Mouse (Mus musculus): ENCODE results near the gene St3gal5. TPM values are rescaled to one million over a fixed set of nuclear protein-coding genes. Genes with fewer than 3 reads are reported as not detected.

St3gal5 gene
- total and polyA plus RNA-seq, 3 experiments, result 24.4 to 51.8 TPM; not detected in 1

DNA sequence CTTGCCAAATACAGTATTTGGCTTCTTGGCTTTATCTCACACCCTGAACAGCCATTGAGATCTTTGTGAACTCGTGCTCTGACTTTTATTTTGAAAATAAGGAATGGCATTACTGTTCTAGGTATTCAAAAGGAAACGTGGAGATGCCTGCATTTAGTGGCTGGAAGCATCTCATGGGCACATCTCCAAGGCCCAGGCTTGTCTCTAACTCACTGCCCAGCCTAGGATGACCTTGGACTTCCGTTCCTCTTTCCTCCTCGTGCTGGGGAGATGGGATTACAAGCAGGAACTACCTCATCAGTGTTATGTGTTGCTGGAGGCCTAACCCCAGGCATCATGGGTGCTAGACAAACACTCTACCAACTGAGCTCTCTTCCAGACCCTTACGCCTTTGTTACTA, 105.9 kb downstream of the St3gal5 start:
- Histone ChIP-seq H3K27ac (ENCODE audit: control insufficient read depth, low read depth, low read length) (no peak overlapping the region), H3K4me3 (ENCODE audit: control insufficient read depth in 1 of 2, insufficient read depth in 1 of 2, low read depth in 2 of 2, low read length in 2 of 2) (no peak overlapping the region), H3K9me3 (replicated peaks; ENCODE audit: insufficient read depth, low read length) (no peaks in the 10 kb centered on the region), H3K27me3 (ENCODE audit: control insufficient read depth in 1 of 2, insufficient read depth in 2 of 2, low read length in 2 of 2) (peaks cover 16 to 27% of the 10 kb centered on the region in 2 experiments), H3K36me3 (ENCODE audit: control insufficient read depth in 1 of 2, insufficient read depth in 2 of 2, low read length in 2 of 2) (no peaks in the 10 kb centered on the region), H3K9ac (ENCODE audit: control insufficient read depth, low read depth, low read length, poor library complexity, severe bottlenecking) (no peak overlapping the region), H3K79me2 (ENCODE audit: control insufficient read depth, insufficient read depth, low read length, poor library complexity) (no peaks in the 10 kb centered on the region), H3K4me1 (ENCODE audit: control insufficient read depth in 1 of 2, insufficient read depth in 2 of 2, low read length in 2 of 2) (no peaks in the 10 kb centered on the region)
- no peak for DNase-seq (ENCODE audit: low read depth, low spot score)
- TF ChIP-seq NELFE (IDR thresholded peaks at IDR 0.05; ENCODE audit: low read depth, low read length) (no peak), MAZ (IDR thresholded peaks at IDR 0.05; ENCODE audit: low read depth, low read length) (no peak), MXI1 (IDR thresholded peaks at IDR 0.05; ENCODE audit: low read depth, low read length) (no peak), CHD2 (IDR thresholded peaks at IDR 0.05; ENCODE audit: low read length) (no peak), NRF1 (IDR thresholded peaks at IDR 0.05; ENCODE audit: insufficient read depth, low read depth, low read length, poor library complexity, severe bottlenecking) (no peak), ETS1 (IDR thresholded peaks at IDR 0.05; ENCODE audit: low read depth, low read length) (no peak), CTCF (IDR thresholded peaks at IDR 0.05 in 2 of 3, conservative IDR thresholded peaks at IDR 0.05 in 1 of 3; ENCODE audit: control insufficient read depth in 1 of 3, insufficient read depth in 1 of 3, low read depth in 2 of 3, low read length in 3 of 3, poor library complexity in 1 of 3, severe bottlenecking in 1 of 3) (no peak), CHD1 (IDR thresholded peaks at IDR 0.05; ENCODE audit: low read depth, low read length) (no peak), TCF12 (IDR thresholded peaks at IDR 0.05; ENCODE audit: low read depth, low read length) (no peak), KAT2A (conservative IDR thresholded peaks at IDR 0.05; ENCODE audit: low read depth, low read length) (no peak)

Other genes with a start within 250 kb of the St3gal5 start
- 89.6 and 93.5 TPM in 2 replicates for gene Ptcd3, start 188.8 kb upstream of the St3gal5 start, total RNA-seq (2012; rRNA removed)
- gene Ptcd3, start 188.8 kb upstream of the St3gal5 start, polyA plus RNA-seq (2012; ENCODE audit: insufficient read depth in 1 of 2, insufficient read length in 2 of 2, low read depth in 1 of 2, low replicate concordance in 2 of 2, missing spikeins in 1 of 2), result 100 to 1,000 TPM in 1 of 2 experiments, 10 to 100 TPM in 1; 94.3 to 156 TPM
- 66.8 and 68.4 TPM in 2 replicates for gene Polr1a, start 188.5 kb upstream of the St3gal5 start, total RNA-seq (2012; rRNA removed)
- 100 to 1,000 TPM; 105 to 211 TPM for gene Polr1a, start 188.5 kb upstream of the St3gal5 start, polyA plus RNA-seq (2012; ENCODE audit: insufficient read depth in 1 of 2, insufficient read length in 2 of 2, low read depth in 1 of 2, low replicate concordance in 2 of 2, missing spikeins in 1 of 2)
- not detected in 2 replicates for gene Atoh8, start 138.0 kb downstream of the St3gal5 start, total RNA-seq (2012; rRNA removed)
- gene Atoh8, start 138.0 kb downstream of the St3gal5 start, polyA plus RNA-seq (2012; ENCODE audit: insufficient read depth in 1 of 2, insufficient read length in 2 of 2, low read depth in 1 of 2, low replicate concordance in 2 of 2, missing spikeins in 1 of 2), result not detected
- not detected in 2 replicates for gene Sftpb, start 207.0 kb downstream of the St3gal5 start, total RNA-seq (2012; rRNA removed)
- gene Sftpb, start 207.0 kb downstream of the St3gal5 start, polyA plus RNA-seq (2012; ENCODE audit: insufficient read depth in 1 of 2, insufficient read length in 2 of 2, low read depth in 1 of 2, low replicate concordance in 2 of 2, missing spikeins in 1 of 2), result not detected
- 106 and 113 TPM in 2 replicates for gene Usp39, start 247.6 kb downstream of the St3gal5 start, total RNA-seq (2012; rRNA removed)
- gene Usp39, start 247.6 kb downstream of the St3gal5 start, polyA plus RNA-seq (2012; ENCODE audit: insufficient read depth in 1 of 2, insufficient read length in 2 of 2, low read depth in 1 of 2, low replicate concordance in 2 of 2, missing spikeins in 1 of 2), result 100 to 1,000 TPM in 1 of 2 experiments, not detected in 1; 103 TPM
- gene 0610030E20Rik, start 249.7 kb downstream of the St3gal5 start, total RNA-seq (2012; rRNA removed), result 13.8 and 14.2 TPM in 2 replicates
- 10 to 100 TPM in 1 of 2 experiments, not detected in 1; 28.5 TPM for gene 0610030E20Rik, start 249.7 kb downstream of the St3gal5 start, polyA plus RNA-seq (2012; ENCODE audit: insufficient read depth in 1 of 2, insufficient read length in 2 of 2, low read depth in 1 of 2, low replicate concordance in 2 of 2, missing spikeins in 1 of 2)